Mouse (Mus musculus): ENCODE measurements around the gene Atp13a3. TPM values are rescaled to one million over a fixed set of nuclear protein-coding genes. Genes with fewer than 3 reads are reported as not detected.
"Not testable (repeated sequence)": the region's sequence is repeated elsewhere in the genome, so short reads cannot be mapped to it uniquely, and the experiment has no call there.

The Atp13a3 gene
- 13.0 and 15.1 TPM in 2 replicates for polyA plus RNA-seq (2014; fragmentation: Nextera tagmentation; extraction: Ambion mirVana)

- Histone ChIP-seq H3K9me3 (ENCODE audit: control insufficient read depth, low read length) (no peaks in the 10 kb centered on the region), H3K4me2 (ENCODE audit: low read depth, low read length) (no peak within 1 kb of the TSS), H3K4me1 (ENCODE audit: control insufficient read depth, insufficient read depth, low read length) (no peaks in the 10 kb centered on the region), H3K27ac (ENCODE audit: low read depth, low read length) (no peak within 1 kb of the TSS), H3K4me3 (ENCODE audit: low read depth, low read length) (no peak within 1 kb of the TSS), H3K27me3 (ENCODE audit: control insufficient read depth, insufficient read depth, low read length) (no peaks in the 10 kb centered on the region), H3K9ac (replicated peaks; ENCODE audit: low read depth, low read length) (no peak within 1 kb of the TSS), H3K36me3 (ENCODE audit: control insufficient read depth, insufficient read depth, low read length) (no peaks in the 10 kb centered on the region)
- no peak for ATAC-seq (ENCODE audit: low read depth)
- 80% methylated on average over 11 of the region's 11 CpGs for WGBS
Observed at GRCm38 (mm10) chr16:30405925-30406670, at the start of gene Atp13a3. Gene Atp13a3, minus strand, starts transcription at chr16:30405975.

- 81% methylated on average over 5 of the region's 5 CpGs for WGBS
- Histone ChIP-seq H3K27me3 (ENCODE audit: control insufficient read depth, insufficient read depth, low read length) (no peaks in the 10 kb centered on the region), H3K4me2 (ENCODE audit: low read depth, low read length) (no peak overlapping the region), H3K4me3 (ENCODE audit: low read depth, low read length) (no peak overlapping the region), H3K4me1 (ENCODE audit: control insufficient read depth, insufficient read depth, low read length) (no peaks in the 10 kb centered on the region), H3K9ac (replicated peaks; ENCODE audit: low read depth, low read length) (no peak overlapping the region), H3K9me3 (ENCODE audit: control insufficient read depth, low read length) (no peaks in the 10 kb centered on the region), H3K27ac (ENCODE audit: low read depth, low read length) (no peak overlapping the region), H3K36me3 (ENCODE audit: control insufficient read depth, insufficient read depth, low read length) (no peaks in the 10 kb centered on the region)
- no peak for ATAC-seq (ENCODE audit: low read depth)
Observed at GRCm38 (mm10) chr16:30453213-30453975, 47.6 kb upstream of the Atp13a3 start.

- 90% methylated on average over 2 of the region's 2 CpGs for WGBS
- H3K36me3 ChIP-seq (ENCODE audit: control insufficient read depth, insufficient read depth, low read length); ATAC-seq (ENCODE audit: low read depth); H3K27me3 ChIP-seq (ENCODE audit: control insufficient read depth, insufficient read depth, low read length); H3K9ac ChIP-seq (replicated peaks; ENCODE audit: low read depth, low read length); H3K4me1 ChIP-seq (ENCODE audit: control insufficient read depth, insufficient read depth, low read length); H3K4me2 ChIP-seq (ENCODE audit: low read depth, low read length); H3K27ac ChIP-seq (ENCODE audit: low read depth, low read length); H3K4me3 ChIP-seq (ENCODE audit: low read depth, low read length); H3K9me3 ChIP-seq (ENCODE audit: control insufficient read depth, low read length): not testable (repeated sequence)
Observed at GRCm38 (mm10) chr16:30451174-30451573, 45.4 kb upstream of the Atp13a3 start.

GRCm38 (mm10) chr16:30449017-30449416, 43.2 kb upstream of the Atp13a3 start:
- H3K4me3 ChIP-seq (ENCODE audit: low read depth, low read length) = no peak overlapping the region
- H3K27me3 ChIP-seq (ENCODE audit: control insufficient read depth, insufficient read depth, low read length) = no peaks in the 10 kb centered on the region
- H3K4me2 ChIP-seq (ENCODE audit: low read depth, low read length) = no peak overlapping the region
- 92% methylated on average over 1 of the region's 1 CpGs for WGBS
- no peak overlapping the region for H3K27ac ChIP-seq (ENCODE audit: low read depth, low read length)
- ATAC-seq (ENCODE audit: low read depth) = no peak
- H3K9ac ChIP-seq (replicated peaks; ENCODE audit: low read depth, low read length) = no peak overlapping the region
- H3K9me3 ChIP-seq (ENCODE audit: control insufficient read depth, low read length) = no peaks in the 10 kb centered on the region
- H3K36me3 ChIP-seq (ENCODE audit: control insufficient read depth, insufficient read depth, low read length) = no peaks in the 10 kb centered on the region
- no peaks in the 10 kb centered on the region for H3K4me1 ChIP-seq (ENCODE audit: control insufficient read depth, insufficient read depth, low read length)

- H3K4me1 ChIP-seq (ENCODE audit: control insufficient read depth, insufficient read depth, low read length) = no peaks in the 10 kb centered on the region
- H3K9ac ChIP-seq (replicated peaks; ENCODE audit: low read depth, low read length) = no peak overlapping the region
- no peak for ATAC-seq (ENCODE audit: low read depth)
- H3K27ac ChIP-seq (ENCODE audit: low read depth, low read length) = no peak overlapping the region
- no peaks in the 10 kb centered on the region for H3K27me3 ChIP-seq (ENCODE audit: control insufficient read depth, insufficient read depth, low read length)
- no peak overlapping the region for H3K4me2 ChIP-seq (ENCODE audit: low read depth, low read length)
- no peaks in the 10 kb centered on the region for H3K9me3 ChIP-seq (ENCODE audit: control insufficient read depth, low read length)
- H3K4me3 ChIP-seq (ENCODE audit: low read depth, low read length) = no peak overlapping the region
- WGBS = 84% methylated on average over 3 of the region's 3 CpGs
- no peaks in the 10 kb centered on the region for H3K36me3 ChIP-seq (ENCODE audit: control insufficient read depth, insufficient read depth, low read length)
Observed at GRCm38 (mm10) chr16:30448169-30448568, 42.4 kb upstream of the Atp13a3 start.

GRCm38 (mm10) chr16:30447642-30448041, 41.9 kb upstream of the Atp13a3 start:
- Histone ChIP-seq H3K4me3 (ENCODE audit: low read depth, low read length) (no peak overlapping the region), H3K9me3 (ENCODE audit: control insufficient read depth, low read length) (no peaks in the 10 kb centered on the region), H3K27me3 (ENCODE audit: control insufficient read depth, insufficient read depth, low read length) (no peaks in the 10 kb centered on the region), H3K4me2 (ENCODE audit: low read depth, low read length) (no peak overlapping the region), H3K4me1 (ENCODE audit: control insufficient read depth, insufficient read depth, low read length) (no peaks in the 10 kb centered on the region), H3K36me3 (ENCODE audit: control insufficient read depth, insufficient read depth, low read length) (no peaks in the 10 kb centered on the region), H3K27ac (ENCODE audit: low read depth, low read length) (no peak overlapping the region), H3K9ac (replicated peaks; ENCODE audit: low read depth, low read length) (no peak overlapping the region)
- 72% methylated on average over 4 of the region's 4 CpGs for WGBS
- no peak for ATAC-seq (ENCODE audit: low read depth)

GRCm38 (mm10) chr16:30443411-30443810, 37.6 kb upstream of the Atp13a3 start:
- 56% methylated on average over 8 of the region's 8 CpGs for WGBS
- no peak for ATAC-seq (ENCODE audit: low read depth)
- no peak overlapping the region for H3K27ac ChIP-seq (ENCODE audit: low read depth, low read length)
- H3K4me3 ChIP-seq (ENCODE audit: low read depth, low read length) = no peak overlapping the region
- H3K9me3 ChIP-seq (ENCODE audit: control insufficient read depth, low read length) = no peaks in the 10 kb centered on the region
- H3K36me3 ChIP-seq (ENCODE audit: control insufficient read depth, insufficient read depth, low read length) = no peaks in the 10 kb centered on the region
- H3K4me2 ChIP-seq (ENCODE audit: low read depth, low read length) = no peak overlapping the region
- H3K9ac ChIP-seq (replicated peaks; ENCODE audit: low read depth, low read length) = no peak overlapping the region
- H3K27me3 ChIP-seq (ENCODE audit: control insufficient read depth, insufficient read depth, low read length) = no peaks in the 10 kb centered on the region
- no peaks in the 10 kb centered on the region for H3K4me1 ChIP-seq (ENCODE audit: control insufficient read depth, insufficient read depth, low read length)

- Histone ChIP-seq H3K4me2 (ENCODE audit: low read depth, low read length) (no peak overlapping the region), H3K36me3 (ENCODE audit: control insufficient read depth, insufficient read depth, low read length) (no peaks in the 10 kb centered on the region), H3K9me3 (ENCODE audit: control insufficient read depth, low read length) (no peaks in the 10 kb centered on the region), H3K4me1 (ENCODE audit: control insufficient read depth, insufficient read depth, low read length) (no peaks in the 10 kb centered on the region), H3K27ac (ENCODE audit: low read depth, low read length) (no peak overlapping the region), H3K4me3 (ENCODE audit: low read depth, low read length) (no peak overlapping the region), H3K9ac (replicated peaks; ENCODE audit: low read depth, low read length) (no peak overlapping the region), H3K27me3 (ENCODE audit: control insufficient read depth, insufficient read depth, low read length) (no peaks in the 10 kb centered on the region)
- WGBS = 87% methylated on average over 2 of the region's 2 CpGs
- ATAC-seq (ENCODE audit: low read depth) = no peak
Observed at GRCm38 (mm10) chr16:30442451-30442850, 36.7 kb upstream of the Atp13a3 start.

- Histone ChIP-seq H3K9me3 (ENCODE audit: control insufficient read depth, low read length) (no peaks in the 10 kb centered on the region), H3K4me3 (ENCODE audit: low read depth, low read length) (no peak overlapping the region), H3K4me1 (ENCODE audit: control insufficient read depth, insufficient read depth, low read length) (no peaks in the 10 kb centered on the region), H3K4me2 (ENCODE audit: low read depth, low read length) (no peak overlapping the region), H3K27ac (ENCODE audit: low read depth, low read length) (no peak overlapping the region), H3K9ac (replicated peaks; ENCODE audit: low read depth, low read length) (no peak overlapping the region), H3K36me3 (ENCODE audit: control insufficient read depth, insufficient read depth, low read length) (no peaks in the 10 kb centered on the region), H3K27me3 (ENCODE audit: control insufficient read depth, insufficient read depth, low read length) (no peaks in the 10 kb centered on the region)
- ATAC-seq (ENCODE audit: low read depth) = no peak
- WGBS = 83% methylated on average over 4 of the region's 4 CpGs
Observed at GRCm38 (mm10) chr16:30441409-30441808, 35.6 kb upstream of the Atp13a3 start.

Measured in neural tube, embryonic 14.5 days (tissue).